Mouse (Mus musculus): ENCODE results near the gene Nim1k.

DNA sequence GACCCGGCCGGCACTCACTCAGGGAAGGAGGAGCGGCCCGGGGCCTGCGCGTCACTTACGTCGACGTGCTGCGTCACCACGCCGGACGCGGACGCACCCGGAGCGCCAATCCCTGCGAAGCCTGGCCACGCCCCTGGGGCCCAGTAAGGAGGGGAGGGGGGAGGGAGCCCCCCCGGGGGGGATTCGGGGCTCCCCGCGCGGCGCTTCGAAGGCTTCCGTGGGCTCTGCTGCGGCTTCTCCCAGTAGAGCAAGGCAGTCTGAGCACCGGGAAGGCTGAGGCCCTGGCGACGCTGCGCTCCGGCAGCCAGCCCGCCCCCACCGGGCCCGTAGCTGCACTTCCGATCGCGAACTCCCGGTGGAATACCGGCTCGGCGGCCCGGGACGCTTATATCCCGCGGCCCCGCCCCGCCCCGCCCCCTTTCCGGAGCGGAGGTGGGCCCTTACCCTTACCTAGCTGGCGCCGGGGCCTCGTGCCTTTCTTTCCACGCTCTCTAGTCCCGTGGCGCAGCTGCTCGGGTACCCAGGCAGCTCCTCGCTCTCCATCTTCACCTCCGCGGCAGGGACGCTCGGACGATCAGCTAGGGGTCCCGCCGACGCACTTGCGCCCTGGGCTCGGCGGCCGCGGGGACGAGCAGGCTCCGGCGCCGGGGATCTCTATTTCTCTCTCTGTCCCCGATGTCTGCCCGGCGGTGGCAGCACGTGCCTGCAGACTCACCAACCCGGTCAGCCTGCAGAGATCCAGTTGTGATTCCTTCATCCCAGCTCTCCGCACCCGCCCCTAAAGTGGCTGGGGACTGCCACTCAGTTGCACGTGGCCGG is 35.3 kb upstream of the Nim1k start, which contains the start of gene Zfp131:
- TF ChIP-seq EP300 (IDR thresholded peaks at IDR 0.05; ENCODE audit: low read depth) = peak; percentile 24; the same call in 1 of the 2 replicates
- TF ChIP-seq CTCF (IDR thresholded peaks at IDR 0.05; ENCODE audit: low read depth) = no peak

Data from liver, postnatal 0 days (tissue).